Mouse (Mus musculus): ENCODE data around the gene Iqcf6. TPM values are rescaled to one million over a fixed set of nuclear protein-coding genes. Genes with fewer than 3 reads are reported as not detected.
A peak's percentile ranks its signal among the peaks of the same experiment; 100 is the strongest.

Iqcf6 gene
- polyA plus RNA-seq, 2 experiments: not detected

GRCm38 (mm10) chr9:106595836-106596235 is 30.5 kb upstream of the Iqcf6 start:
- Histone ChIP-seq H3K4me3 (ENCODE audit: insufficient read depth in 1 of 2, low read depth in 2 of 2, low read length in 2 of 2) (no peak overlapping the region), H3K27ac (no peak overlapping the region), H3K27me3 (ENCODE audit: control insufficient read depth, insufficient read depth, low read length) (no peaks in the 10 kb centered on the region), H3K36me3 (replicated peaks; ENCODE audit: control insufficient read depth, insufficient read depth, low read depth) (no peaks in the 10 kb centered on the region), H3K4me2 (ENCODE audit: low read depth) (no peak overlapping the region), H3K4me1 (replicated peaks; ENCODE audit: control insufficient read depth in 2 of 2, insufficient read depth in 2 of 2, low read length in 1 of 2) (no peaks in the 10 kb centered on the region), H3K9me3 (ENCODE audit: control insufficient read depth, low read length) (no peaks in the 10 kb centered on the region), H3K9ac (replicated peaks) (no peak overlapping the region)
- no peak for TF ChIP-seq EP300 (IDR thresholded peaks at IDR 0.05; ENCODE audit: low read depth)
- no peak for TF ChIP-seq CTCF (IDR thresholded peaks at IDR 0.05; ENCODE audit: low read depth)
- WGBS (ENCODE audit: insufficient replicate concordance): 59% methylated on average over 7 of the region's 7 CpGs
- DNase-seq (ENCODE audit: low read depth in 3 of 3, low spot score in 3 of 3) (no peak), ATAC-seq (ENCODE audit: insufficient read depth) (no peak)

DNA sequence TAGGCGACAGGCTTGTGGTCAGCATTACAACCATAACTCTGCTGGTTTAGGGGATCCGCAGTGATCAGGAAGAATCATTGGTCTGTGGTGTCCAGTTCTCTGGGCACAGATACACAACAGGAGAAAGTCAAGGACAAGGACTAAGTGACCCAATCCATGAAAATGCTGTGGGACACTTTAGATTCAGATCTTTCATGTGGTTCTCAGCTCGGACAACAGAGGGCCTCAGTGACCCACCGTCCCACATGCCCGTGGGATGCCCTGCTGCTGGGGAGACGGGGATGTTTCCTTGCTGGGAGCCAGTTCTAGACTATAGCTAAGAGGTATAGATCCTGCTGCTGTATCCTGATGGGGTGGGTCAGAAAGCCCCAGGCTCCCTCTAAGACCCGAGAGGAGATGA is 27.9 kb upstream of the Iqcf6 start:
- WGBS (ENCODE audit: insufficient replicate concordance): 32% methylated on average over 7 of the region's 7 CpGs

DNA sequence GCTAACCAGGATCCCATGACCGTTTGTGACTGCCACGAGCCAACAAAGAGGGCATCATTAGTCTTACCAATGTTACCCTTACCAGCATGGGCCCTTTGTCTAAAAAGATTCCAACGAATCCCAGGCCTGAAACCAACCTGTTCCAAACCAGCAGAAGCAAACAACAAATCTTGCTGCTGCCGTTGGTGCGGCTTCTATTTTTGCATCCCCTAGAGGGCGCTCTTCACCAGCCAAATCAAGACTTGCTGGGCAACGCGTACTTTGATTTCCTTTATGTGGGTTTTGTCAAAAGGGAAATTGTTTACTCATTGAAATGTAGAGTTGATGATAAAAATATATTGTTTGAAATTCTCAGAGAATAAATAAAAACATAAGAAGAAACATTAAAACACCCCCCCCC is 25.8 kb upstream of the Iqcf6 start:
- H3K9ac ChIP-seq (replicated peaks): no peak overlapping the region
- no peaks in the 10 kb centered on the region for H3K36me3 ChIP-seq (replicated peaks; ENCODE audit: control insufficient read depth, insufficient read depth, low read depth)
- no peaks in the 10 kb centered on the region for H3K4me1 ChIP-seq (replicated peaks; ENCODE audit: control insufficient read depth in 2 of 2, insufficient read depth in 2 of 2, low read length in 1 of 2)
- TF ChIP-seq CTCF (IDR thresholded peaks at IDR 0.05; ENCODE audit: low read depth) (peak; percentile 79), EP300 (IDR thresholded peaks at IDR 0.05; ENCODE audit: low read depth) (no peak)
- DNase-seq (ENCODE audit: low read depth in 3 of 3, low spot score in 3 of 3) (peak; percentile 13 to 26 (median 22)), ATAC-seq (ENCODE audit: insufficient read depth) (no peak)
- H3K27me3 ChIP-seq (ENCODE audit: control insufficient read depth, insufficient read depth, low read length): no peaks in the 10 kb centered on the region
- H3K9me3 ChIP-seq (ENCODE audit: control insufficient read depth, low read length): no peaks in the 10 kb centered on the region
- no peak overlapping the region for H3K27ac ChIP-seq
- H3K4me3 ChIP-seq (ENCODE audit: insufficient read depth in 1 of 2, low read depth in 2 of 2, low read length in 2 of 2): no peak overlapping the region
- 24% methylated on average over 8 of the region's 8 CpGs for WGBS (ENCODE audit: insufficient replicate concordance)
- no peak overlapping the region for H3K4me2 ChIP-seq (ENCODE audit: low read depth)

More for the DNA sequence above, 27.9 kb upstream of the Iqcf6 start:
- TF ChIP-seq EP300 (IDR thresholded peaks at IDR 0.05; ENCODE audit: low read depth): no peak
- TF ChIP-seq CTCF (IDR thresholded peaks at IDR 0.05; ENCODE audit: low read depth): 0 out of 2 replicates have a peak, but pooled peaks have one; percentile 11
- no peak for ATAC-seq (ENCODE audit: insufficient read depth)
- H3K4me1 ChIP-seq (replicated peaks; ENCODE audit: control insufficient read depth in 2 of 2, insufficient read depth in 2 of 2, low read length in 1 of 2): no peaks in the 10 kb centered on the region
- no peaks in the 10 kb centered on the region for H3K9me3 ChIP-seq (ENCODE audit: control insufficient read depth, low read length)
- H3K4me2 ChIP-seq (ENCODE audit: low read depth): no peak overlapping the region
- no peak overlapping the region for H3K9ac ChIP-seq (replicated peaks)
- H3K27me3 ChIP-seq (ENCODE audit: control insufficient read depth, insufficient read depth, low read length): no peaks in the 10 kb centered on the region
- H3K36me3 ChIP-seq (replicated peaks; ENCODE audit: control insufficient read depth, insufficient read depth, low read depth): no peaks in the 10 kb centered on the region
- H3K27ac ChIP-seq: no peak overlapping the region
- no peak overlapping the region for H3K4me3 ChIP-seq (ENCODE audit: insufficient read depth in 1 of 2, low read depth in 2 of 2, low read length in 2 of 2)
- no peak for DNase-seq (ENCODE audit: low read depth in 3 of 3, low spot score in 3 of 3)

GRCm38 (mm10) chr9:106610727-106611126 is 15.7 kb upstream of the Iqcf6 start:
- Histone ChIP-seq H3K4me2 (ENCODE audit: low read depth) (no peak overlapping the region), H3K4me1 (replicated peaks; ENCODE audit: control insufficient read depth in 2 of 2, insufficient read depth in 2 of 2, low read length in 1 of 2) (no peaks in the 10 kb centered on the region), H3K36me3 (replicated peaks; ENCODE audit: control insufficient read depth, insufficient read depth, low read depth) (no peaks in the 10 kb centered on the region), H3K9me3 (ENCODE audit: control insufficient read depth, low read length) (no peaks in the 10 kb centered on the region), H3K27me3 (ENCODE audit: control insufficient read depth, insufficient read depth, low read length) (no peaks in the 10 kb centered on the region), H3K9ac (replicated peaks) (no peak overlapping the region), H3K27ac (no peak overlapping the region), H3K4me3 (ENCODE audit: insufficient read depth in 1 of 2, low read depth in 2 of 2, low read length in 2 of 2) (no peak overlapping the region)
- no peak for DNase-seq (ENCODE audit: low read depth in 3 of 3, low spot score in 3 of 3)
- no peak for ATAC-seq (ENCODE audit: insufficient read depth)
- WGBS (ENCODE audit: insufficient replicate concordance): 67% methylated on average over 4 of the region's 4 CpGs
- TF ChIP-seq CTCF (IDR thresholded peaks at IDR 0.05; ENCODE audit: low read depth): no peak
- no peak for TF ChIP-seq EP300 (IDR thresholded peaks at IDR 0.05; ENCODE audit: low read depth)

GRCm38 (mm10) chr9:106613951-106614350 is 12.4 kb upstream of the Iqcf6 start:
- H3K4me1 ChIP-seq (replicated peaks; ENCODE audit: control insufficient read depth in 2 of 2, insufficient read depth in 2 of 2, low read length in 1 of 2): no peaks in the 10 kb centered on the region
- no peak for DNase-seq (ENCODE audit: low read depth in 3 of 3, low spot score in 3 of 3)
- 34% methylated on average over 2 of the region's 2 CpGs for WGBS (ENCODE audit: insufficient replicate concordance)
- H3K36me3 ChIP-seq (replicated peaks; ENCODE audit: control insufficient read depth, insufficient read depth, low read depth): no peaks in the 10 kb centered on the region
- TF ChIP-seq EP300 (IDR thresholded peaks at IDR 0.05; ENCODE audit: low read depth): no peak
- no peak for TF ChIP-seq CTCF (IDR thresholded peaks at IDR 0.05; ENCODE audit: low read depth)
- no peak overlapping the region for H3K27ac ChIP-seq
- no peak for ATAC-seq (ENCODE audit: insufficient read depth)
- H3K27me3 ChIP-seq (ENCODE audit: control insufficient read depth, insufficient read depth, low read length): no peaks in the 10 kb centered on the region
- no peaks in the 10 kb centered on the region for H3K9me3 ChIP-seq (ENCODE audit: control insufficient read depth, low read length)
- H3K4me2 ChIP-seq (ENCODE audit: low read depth): no peak overlapping the region
- H3K4me3 ChIP-seq (ENCODE audit: insufficient read depth in 1 of 2, low read depth in 2 of 2, low read length in 2 of 2): no peak overlapping the region
- H3K9ac ChIP-seq (replicated peaks): no peak overlapping the region
